Mouse (Mus musculus) natural killer cell, adult 2 months (primary cell): Measurements from ENCODE around the gene 1700008O03Rik.

Source experiments
- DNase-seq, 2 experiments: peaks; one replicate each; pipeline ENCODE4 v3.0.0; 2022; ENCODE audit warnings: low spot score in 2 of 2

Gene 1700008O03Rik

DNA sequence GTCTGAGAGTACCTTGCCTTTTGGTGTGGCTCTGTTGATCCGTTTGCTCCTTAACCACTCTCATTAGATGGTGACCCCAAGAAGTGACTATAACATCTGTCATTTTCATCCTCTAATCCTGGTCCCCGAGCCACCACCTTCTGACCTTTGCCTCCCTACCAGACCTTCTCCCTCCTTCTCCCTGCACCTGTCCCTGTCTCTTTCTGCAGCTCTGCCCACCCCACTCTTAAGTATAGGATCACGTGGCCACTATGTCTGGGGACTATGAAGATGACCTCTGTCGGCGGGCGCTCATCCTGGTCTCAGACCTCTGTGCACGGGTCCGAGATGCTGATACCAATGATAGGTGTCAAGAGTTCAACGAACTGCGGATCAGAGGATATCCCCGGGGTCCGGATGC lies at the start of gene 1700008O03Rik:
Gene 1700008O03Rik (minus strand): TSS at position 101 of the 400 bp plus-strand sequence.
- DNase-seq, result no peak

DNA sequence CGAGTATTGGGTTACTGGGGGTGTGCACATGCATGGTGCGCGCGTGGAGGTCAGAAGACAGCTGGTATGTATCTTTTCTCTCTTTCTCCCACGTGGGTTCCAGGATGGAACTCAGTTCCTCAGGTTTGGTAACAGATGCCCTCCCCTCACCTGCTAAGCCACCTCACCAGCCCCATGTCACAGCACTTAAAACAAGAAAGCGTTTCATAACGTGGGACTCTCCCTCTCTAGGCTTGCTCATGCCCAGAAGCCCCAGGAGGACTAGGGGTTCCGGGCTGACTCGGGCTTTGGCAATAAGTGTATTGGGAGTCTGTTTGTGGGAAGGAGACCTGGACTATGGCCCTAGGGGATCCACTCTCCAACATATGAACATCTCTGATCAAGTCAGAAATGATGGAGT lies 48.5 kb upstream of the 1700008O03Rik start:
- DNase-seq, result no peak

- no peak for DNase-seq
These were observed 47.8 kb upstream of the 1700008O03Rik start for GRCm38 (mm10) chr7:44433371-44433770.

GRCm38 (mm10) chr7:44432550-44432949 lies 46.9 kb upstream of the 1700008O03Rik start:
- no peak for DNase-seq

GRCm38 (mm10) chr7:44429534-44430488 lies 44.2 kb upstream of the 1700008O03Rik start:
- DNase-seq, result no peak

- no peak for DNase-seq
These were observed 43.4 kb upstream of the 1700008O03Rik start, which contains the start of gene Lrrc4b for GRCm38 (mm10) chr7:44428968-44429521. TSS of gene Lrrc4b (plus strand) at chr7:44429018.

DNA sequence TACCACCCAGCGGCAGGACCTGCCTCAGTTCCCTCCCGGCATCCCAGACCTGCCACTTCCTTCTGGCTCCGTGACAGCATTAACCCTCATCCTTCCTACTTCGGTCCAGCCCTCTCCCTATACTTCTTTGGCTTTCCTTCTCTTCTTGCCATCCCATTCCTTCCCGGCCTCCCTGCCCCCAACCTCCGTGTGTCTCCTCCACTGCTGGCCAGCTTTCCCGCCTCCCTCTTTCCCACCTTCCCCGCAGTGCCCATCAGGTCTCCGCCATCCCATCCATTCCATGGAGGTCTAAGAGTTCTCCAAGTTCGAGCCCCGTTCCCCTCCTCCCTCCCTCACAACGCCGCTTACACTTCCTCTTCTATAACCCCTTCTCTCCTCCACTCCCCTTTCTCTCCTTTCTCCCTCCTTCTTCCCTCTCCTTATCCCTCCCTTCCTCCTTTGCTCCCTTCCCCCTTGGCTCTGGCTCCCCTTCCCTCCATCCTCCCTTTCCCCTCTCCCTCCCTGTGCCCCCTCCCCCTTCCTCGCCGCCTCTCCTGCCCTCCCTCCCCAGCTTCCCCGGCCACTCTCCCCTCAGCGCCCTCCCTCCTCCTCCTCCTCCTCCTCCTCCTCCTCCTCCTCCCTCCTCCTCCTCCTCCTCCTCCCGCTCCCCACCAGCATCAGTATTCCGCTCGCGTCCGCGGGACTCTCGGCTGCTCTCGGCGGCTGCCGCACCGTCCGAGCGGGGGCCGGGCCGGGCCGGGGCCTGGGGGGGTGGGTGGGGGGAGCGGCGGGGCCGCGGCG lies 42.7 kb upstream of the 1700008O03Rik start:
- no peak for DNase-seq

GRCm38 (mm10) chr7:44427666-44428065 lies 42.0 kb upstream of the 1700008O03Rik start:
- no peak for DNase-seq

DNA sequence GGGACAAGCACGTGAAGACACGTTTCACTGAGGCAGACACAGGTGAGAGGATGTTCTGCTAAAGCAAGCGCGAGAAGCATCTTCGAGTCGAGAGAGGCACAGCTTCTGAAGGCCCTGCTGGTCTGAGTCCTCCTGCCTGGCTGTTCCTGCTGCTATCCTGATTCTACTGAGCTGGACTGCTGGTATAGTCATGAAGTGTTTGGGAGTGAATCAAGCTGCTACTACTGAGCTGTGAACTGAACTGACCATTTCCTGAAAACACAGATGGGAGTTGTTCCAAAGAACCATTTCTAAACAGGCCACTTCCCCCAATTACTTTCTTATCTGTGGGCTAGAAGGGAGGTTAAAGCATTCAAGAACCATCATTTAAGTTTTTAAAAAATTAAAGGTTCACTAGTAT lies 27.7 kb upstream of the 1700008O03Rik start:
- no peak for DNase-seq

DNA sequence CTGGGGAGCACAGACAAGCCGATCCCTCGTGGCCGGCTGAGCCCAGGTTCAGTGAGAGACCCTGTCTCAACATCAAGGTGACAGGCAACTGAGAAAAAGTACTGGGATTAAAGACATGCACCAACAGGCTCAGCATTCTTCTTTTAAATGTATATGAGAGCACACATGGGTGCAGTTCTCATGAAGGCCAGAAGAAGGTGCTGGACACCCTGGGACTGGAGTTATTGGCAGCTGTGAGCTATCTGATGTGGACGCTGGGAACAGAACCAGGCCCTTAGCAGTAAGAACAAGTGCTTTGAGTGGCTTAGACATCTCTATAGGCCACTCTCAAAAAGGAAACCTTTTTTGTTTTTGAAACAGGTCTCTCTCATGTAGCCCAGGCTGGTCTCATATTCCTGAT lies 25.5 kb upstream of the 1700008O03Rik start:
- no peak for DNase-seq

GRCm38 (mm10) chr7:44406015-44406355 lies 20.4 kb upstream of the 1700008O03Rik start:
- no peak for DNase-seq

DNA sequence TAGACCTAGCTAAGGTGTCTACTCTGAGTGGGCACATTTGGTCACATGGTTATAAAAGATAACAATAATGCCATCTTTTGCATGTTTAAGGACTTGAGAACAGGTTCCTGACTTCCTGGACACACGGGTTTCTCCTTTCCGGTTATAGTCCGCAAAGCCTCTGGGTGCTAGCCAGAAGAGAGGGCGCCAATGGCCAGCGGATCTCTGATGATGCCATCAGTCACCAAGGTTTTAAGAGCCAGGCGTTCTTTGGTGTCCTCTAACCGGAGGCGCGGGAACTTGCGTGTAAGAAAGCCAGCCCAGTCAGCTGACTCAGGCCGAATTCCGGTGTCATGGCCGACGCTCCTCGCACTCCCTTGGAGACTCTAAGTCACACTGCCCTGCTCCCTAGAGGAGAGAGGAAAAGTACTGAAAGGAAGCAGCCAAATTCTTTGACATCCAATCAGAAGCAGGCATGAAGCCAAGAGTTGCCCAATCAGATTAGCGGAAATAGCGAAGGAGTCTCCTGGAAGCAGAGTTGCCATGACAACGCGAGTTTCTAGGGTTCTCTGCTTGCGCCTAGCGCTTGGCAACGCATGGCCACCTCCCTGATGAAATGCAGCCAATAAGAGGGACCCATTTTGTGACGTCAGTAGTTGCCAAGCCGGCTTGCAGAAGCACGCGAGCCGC lies 19.9 kb upstream of the 1700008O03Rik start:
- DNase-seq, result peak; percentile 81 to 85

DNA sequence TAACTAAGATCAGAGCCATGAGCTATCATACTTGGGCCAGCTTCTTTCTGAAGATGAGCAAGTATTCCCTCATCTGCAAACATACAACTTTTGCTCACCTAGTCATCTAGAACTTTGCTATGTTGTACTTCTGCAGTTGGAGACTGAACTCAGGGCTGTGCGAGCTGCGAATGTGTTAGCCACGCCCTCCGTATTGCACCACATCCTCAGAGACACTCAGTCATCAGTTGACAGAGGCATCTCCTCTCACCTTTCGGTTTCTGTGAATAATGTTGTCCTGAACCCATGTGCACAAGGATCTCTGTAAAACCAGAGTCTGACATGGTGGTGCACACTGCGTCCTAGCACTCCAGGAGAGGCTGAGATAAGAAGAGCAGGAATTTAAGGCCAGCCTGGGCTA lies 16.1 kb upstream of the 1700008O03Rik start:
- peak; percentile 35 to 38 for DNase-seq

- DNase-seq, result peak; percentile 73 to 75
These were observed 12.9 kb upstream of the 1700008O03Rik start for GRCm38 (mm10) chr7:44398570-44398969.

DNA sequence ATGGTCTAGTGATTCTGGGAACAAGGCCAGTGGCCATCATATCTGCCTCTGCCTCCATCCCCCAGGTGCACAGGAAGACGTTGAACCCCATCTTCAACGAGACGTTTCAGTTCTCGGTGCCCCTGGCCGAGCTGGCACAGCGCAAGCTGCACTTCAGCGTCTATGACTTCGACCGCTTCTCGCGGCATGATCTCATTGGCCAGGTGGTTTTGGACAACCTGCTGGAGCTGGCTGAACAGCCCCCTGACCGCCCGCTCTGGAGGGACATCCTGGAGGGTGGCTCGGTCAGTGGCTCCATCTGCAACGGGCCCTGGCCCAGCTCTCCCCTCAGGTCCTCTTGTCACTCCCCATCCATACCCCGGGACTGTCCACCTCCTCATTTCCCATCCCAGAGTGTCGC lies 7.7 kb upstream of the 1700008O03Rik start:
- no peak for DNase-seq

DNA sequence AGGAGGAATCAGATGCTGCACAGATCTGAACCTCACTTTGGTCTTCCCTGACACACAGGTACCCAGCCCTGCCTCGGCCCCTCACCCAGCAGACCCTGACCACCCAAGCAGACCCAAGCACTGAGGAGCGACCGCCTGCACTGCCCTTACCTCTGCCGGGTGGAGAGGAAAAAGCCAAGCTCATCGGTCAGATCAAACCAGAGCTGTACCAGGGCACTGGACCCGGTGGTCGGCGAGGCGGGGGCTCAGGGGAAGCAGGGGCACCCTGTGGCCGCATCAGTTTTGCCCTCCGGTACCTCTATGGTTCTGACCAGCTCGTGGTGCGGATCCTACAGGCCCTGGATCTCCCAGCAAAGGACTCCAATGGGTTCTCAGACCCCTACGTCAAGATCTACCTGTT lies 6.7 kb upstream of the 1700008O03Rik start:
- no peak for DNase-seq

- no peak for DNase-seq
These were observed 6.2 kb upstream of the 1700008O03Rik start for GRCm38 (mm10) chr7:44391831-44392230.

DNA sequence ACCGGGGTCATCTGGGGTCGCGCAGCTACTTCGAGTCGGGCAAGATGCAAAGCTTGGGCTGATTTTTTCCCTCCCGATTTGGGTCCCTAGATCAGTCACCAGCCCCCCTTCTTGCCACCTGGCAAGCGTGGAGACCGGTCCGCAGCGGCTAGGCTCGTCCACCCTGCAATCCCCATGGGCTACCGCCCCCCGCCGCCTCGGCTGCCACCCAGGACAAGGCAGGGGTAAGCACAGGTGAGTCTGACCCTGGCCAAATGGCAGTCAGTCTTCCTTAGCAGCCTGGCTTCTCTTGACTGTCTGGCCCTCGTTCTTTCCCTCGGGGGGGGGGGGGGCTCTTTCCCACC lies 932 bp downstream of the 1700008O03Rik start:
- DNase-seq, result no peak

DNA sequence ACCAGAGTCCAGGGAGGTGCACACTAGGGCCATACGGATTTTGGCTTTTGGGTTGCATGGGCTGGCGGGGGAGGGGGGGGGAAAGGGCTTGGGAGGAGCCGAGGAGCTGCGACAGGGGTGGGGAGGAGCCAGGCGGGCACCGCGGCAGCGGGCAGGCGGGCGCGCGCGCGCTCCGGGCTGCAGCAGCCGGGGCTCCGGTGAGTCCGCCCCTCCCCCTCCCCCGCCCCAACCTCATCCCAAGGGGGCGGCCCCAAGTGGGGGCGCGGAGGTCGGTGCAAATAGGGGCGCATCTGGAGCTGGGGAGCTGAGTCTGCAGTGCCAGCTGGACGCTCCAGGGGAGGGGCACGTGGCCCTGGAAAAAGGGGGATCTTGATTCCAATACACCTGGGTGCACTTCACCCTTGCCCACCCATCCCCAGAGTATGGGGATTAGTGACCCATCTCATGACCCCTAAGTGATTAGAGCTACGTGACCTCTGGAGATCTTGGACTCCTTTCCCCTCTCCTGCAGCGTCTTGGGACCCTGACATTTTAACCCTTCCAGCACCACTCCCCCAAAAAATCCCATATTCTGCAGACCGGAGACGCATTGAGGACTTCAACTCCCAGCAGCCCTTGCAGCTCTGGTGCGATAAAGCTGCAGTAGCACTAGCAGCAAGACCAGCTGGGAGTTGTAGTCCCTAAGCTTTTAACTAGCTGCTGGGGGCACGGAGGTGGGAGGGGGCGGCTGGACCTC lies 1.5 kb downstream of the 1700008O03Rik start, which contains the start of gene Syt3:
Gene Syt3 (plus strand): TSS at position 123 of the 736 bp plus-strand sequence.
- peak; percentile 42 to 51 for DNase-seq

DNA sequence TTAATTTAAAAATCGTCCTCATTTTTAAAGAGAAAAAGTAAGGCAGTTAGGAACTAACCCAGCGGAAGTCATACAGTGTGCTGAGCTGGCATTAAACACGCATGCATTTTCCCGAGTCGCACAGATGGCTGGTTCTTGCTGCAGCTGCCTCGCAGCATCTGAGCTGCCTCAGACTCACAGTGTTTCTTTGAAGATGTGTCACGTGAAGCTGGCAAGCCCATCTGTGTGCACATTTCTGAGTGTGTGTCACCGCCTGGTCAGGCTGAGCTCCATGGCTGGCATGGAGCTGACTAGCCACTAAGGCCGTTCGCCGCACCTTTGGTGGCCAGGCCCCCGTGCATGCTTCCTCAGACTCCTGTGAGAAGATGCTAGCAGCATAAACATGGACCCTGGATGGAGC lies 3.1 kb downstream of the 1700008O03Rik start:
- DNase-seq, result no peak

GRCm38 (mm10) chr7:44378290-44378689 lies 7.3 kb downstream of the 1700008O03Rik start:
- no peak for DNase-seq
